Mouse (Mus musculus): ENCODE data around the gene Ube2s.
"Not testable (repeated sequence)": the region's sequence is repeated elsewhere in the genome, so short reads cannot be mapped to it uniquely, and the experiment has no call there.

DNA sequence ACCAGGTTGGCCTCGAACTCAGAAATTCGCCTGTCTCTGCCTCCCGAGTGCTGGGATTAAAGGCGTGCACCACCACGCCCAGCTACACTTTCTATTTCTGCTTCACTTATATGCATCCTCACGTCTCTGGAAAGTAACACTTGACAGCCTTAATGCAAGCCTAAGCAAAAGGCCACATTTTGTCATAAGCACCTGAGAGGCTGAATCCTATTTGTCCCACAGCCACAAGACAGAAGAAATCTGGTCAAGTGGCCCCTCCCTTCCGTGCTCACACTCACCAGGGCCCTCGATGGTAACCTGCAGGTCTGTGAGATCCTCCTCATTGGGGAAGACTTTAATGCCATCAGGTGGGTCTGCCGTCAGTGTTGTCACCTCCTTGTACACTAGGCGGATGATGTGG is 1.3 kb downstream of the Ube2s start:
- not testable (repeated sequence) for TF ChIP-seq CTCF (IDR thresholded peaks at IDR 0.05; ENCODE audit: low read depth, low read length); GATA1 (IDR thresholded peaks at IDR 0.05; ENCODE audit: borderline replicate concordance, low read length); TAL1 (conservative IDR thresholded peaks at IDR 0.05; ENCODE audit: low read depth, low read length)
